Comparison of ENCODE assay signal across 12 mouse cellular contexts in genomic region chr1:37956690-37957431, GRCm38 (mm10). TPM values are rescaled to one million over a fixed set of nuclear protein-coding genes. Genes with fewer than 3 reads are reported as not detected.
DNase-seq lines count a peak whose midpoint lies in the region; ATAC-seq lines count a peak whose summit lies in the region.
"Had no signal": no experiment of that assay in that cellular context is flagged by ENCODE, and none has a peak within 500 bp of the region (broad histone marks: within the 10 kb centered on the region; RNA-seq: fewer than 3 reads in every experiment).

No protein-coding gene starts in this region.

- H3K9ac ChIP-seq in embryonic facial prominence, embryonic 14.5 days (ENCODE audit: low read depth, low read length), result no peak overlapping the region
- H3K9ac ChIP-seq: neural tube, embryonic 12.5 days had no signal

- no peak overlapping the region for H3K4me2 ChIP-seq in embryonic facial prominence, embryonic 14.5 days (ENCODE audit: low read depth, low read length)
- H3K4me2 ChIP-seq: neural tube, embryonic 12.5 days had no signal

- ATAC-seq in embryonic facial prominence, embryonic 14.5 days (ENCODE audit: low read depth), result no peak

- no peaks in the 10 kb centered on the region for H3K4me1 ChIP-seq in embryonic facial prominence, embryonic 14.5 days (ENCODE audit: control insufficient read depth, insufficient read depth, low read length)
- H3K4me1 ChIP-seq in embryonic facial prominence, embryonic 10.5 days, result no peaks in the 10 kb centered on the region
- H3K4me1 ChIP-seq: limb, embryonic 10.5 days had no signal

- 37% methylated on average over 3 of the region's 3 CpGs for WGBS in embryonic facial prominence, embryonic 14.5 days
- 55% methylated on average over 3 of the region's 3 CpGs for WGBS in embryonic facial prominence, embryonic 10.5 days

- H3K36me3 ChIP-seq in embryonic facial prominence, embryonic 14.5 days (ENCODE audit: control insufficient read depth, insufficient read depth, low read length), result no peaks in the 10 kb centered on the region
- no peaks in the 10 kb centered on the region for H3K36me3 ChIP-seq in embryonic facial prominence, embryonic 10.5 days (replicated peaks)
- H3K36me3 ChIP-seq: limb, embryonic 10.5 days; neural tube, embryonic 12.5 days had no signal

- peak; percentile 34 for DNase-seq in embryonic facial prominence, embryonic 14.5 days (ENCODE audit: low spot score)
- no peak for DNase-seq in embryonic facial prominence, embryonic 10.5 days (ENCODE audit: low spot score)
- DNase-seq in kidney, postnatal 10 days, result peak; percentile 17
- DNase-seq in kidney, adult 18-20 months, result no peak
- DNase-seq in ovary, adult 18-20 months (ENCODE audit: low spot score), result peak; percentile 16
- no peak for DNase-seq in ovary, postnatal 14 days (ENCODE audit: low spot score)
- peak; percentile 80 for DNase-seq in lung, postnatal 10 days
- DNase-seq in heart, adult 8-10 months (ENCODE audit: low spot score), result no peak

- no peak overlapping the region for H3K4me3 ChIP-seq in embryonic facial prominence, embryonic 14.5 days (ENCODE audit: low read depth, low read length)
- no peak overlapping the region for H3K4me3 ChIP-seq in embryonic facial prominence, embryonic 10.5 days
- H3K4me3 ChIP-seq: limb, embryonic 10.5 days; neural tube, embryonic 12.5 days had no signal

- H3K27me3 ChIP-seq in embryonic facial prominence, embryonic 14.5 days (replicated peaks; ENCODE audit: control insufficient read depth, insufficient read depth, low read length), result no peaks in the 10 kb centered on the region
- no peaks in the 10 kb centered on the region for H3K27me3 ChIP-seq in embryonic facial prominence, embryonic 10.5 days (replicated peaks; ENCODE audit: low read depth, poor library complexity, severe bottlenecking)
- H3K27me3 ChIP-seq: neural tube, embryonic 12.5 days had no signal

- no peaks in the 10 kb centered on the region for H3K9me3 ChIP-seq in embryonic facial prominence, embryonic 14.5 days (ENCODE audit: control insufficient read depth, low read length)
- H3K9me3 ChIP-seq in embryonic facial prominence, embryonic 10.5 days, result no peaks in the 10 kb centered on the region
- H3K9me3 ChIP-seq: limb, embryonic 10.5 days; neural tube, embryonic 12.5 days had no signal

- H3K27ac ChIP-seq in embryonic facial prominence, embryonic 14.5 days (replicated peaks; ENCODE audit: low read depth, low read length), result no peak overlapping the region
- no peak overlapping the region for H3K27ac ChIP-seq in embryonic facial prominence, embryonic 10.5 days (replicated peaks)
- H3K27ac ChIP-seq: limb, embryonic 10.5 days; neural tube, embryonic 12.5 days had no signal

RNA-seq across cellular contexts. Expression of gene Lyg1, which starts 0.7 kb away (rescaled TPM):
- polyA plus RNA-seq in embryonic facial prominence, embryonic 14.5 days (2014; fragmentation: Nextera tagmentation; extraction: Ambion mirVana), result not detected in 2 replicates
- polyA plus RNA-seq in embryonic facial prominence, embryonic 10.5 days (2016; fragmentation: Nextera tagmentation; extraction: Ambion mirVana), result not detected in 2 replicates
- not detected for total RNA-seq in heart, adult 8-10 months (2022)
- polyA plus RNA-seq: heart, embryonic 14.5 days; intestine, embryonic 14.5 days; limb, embryonic 10.5 days; neural tube, embryonic 12.5 days had no signal

RNA-seq across cellular contexts. Expression of gene Lyg2, which starts 40.6 kb away (rescaled TPM):
- polyA plus RNA-seq in embryonic facial prominence, embryonic 14.5 days (2014; fragmentation: Nextera tagmentation; extraction: Ambion mirVana), result 0.11 TPM in 1 of 2 replicates, not detected in the other
- not detected in 2 replicates for polyA plus RNA-seq in embryonic facial prominence, embryonic 10.5 days (2016; fragmentation: Nextera tagmentation; extraction: Ambion mirVana)
- not detected for total RNA-seq in heart, adult 8-10 months (2022)
- polyA plus RNA-seq: heart, embryonic 14.5 days; intestine, embryonic 14.5 days; neural tube, embryonic 12.5 days had no signal

RNA-seq across cellular contexts. Expression of gene Txndc9, which starts 40.8 kb away (rescaled TPM):
- 125 and 130 TPM in 2 replicates for polyA plus RNA-seq in embryonic facial prominence, embryonic 14.5 days (2014; fragmentation: Nextera tagmentation; extraction: Ambion mirVana)
- 144 and 150 TPM in 2 replicates for polyA plus RNA-seq in embryonic facial prominence, embryonic 10.5 days (2016; fragmentation: Nextera tagmentation; extraction: Ambion mirVana)
- total RNA-seq in heart, adult 8-10 months (2022), result 10 to 100 TPM; 54.6 to 63.0 (median 59.3) TPM

RNA-seq across cellular contexts. Expression of gene Eif5b, which starts 40.9 kb away (rescaled TPM):
- polyA plus RNA-seq in embryonic facial prominence, embryonic 14.5 days (2014; fragmentation: Nextera tagmentation; extraction: Ambion mirVana), result 24.5 and 25.1 TPM in 2 replicates
- 29.0 and 30.6 TPM in 2 replicates for polyA plus RNA-seq in embryonic facial prominence, embryonic 10.5 days (2016; fragmentation: Nextera tagmentation; extraction: Ambion mirVana)
- 10 to 100 TPM; 51.0 to 57.4 (median 54.5) TPM for total RNA-seq in heart, adult 8-10 months (2022)

Comparison
In these comparisons a context has a peak if more than half of its experiments do, and no peak if none do; other contexts are left out.
1. DNase-seq: peak in embryonic facial prominence, embryonic 14.5 days (single experiment), kidney, postnatal 10 days (single experiment), ovary, adult 18-20 months (single experiment) and lung, postnatal 10 days (single experiment); none in embryonic facial prominence, embryonic 10.5 days (single experiment), kidney, adult 18-20 months (single experiment), ovary, postnatal 14 days (single experiment) and heart, adult 8-10 months (single experiment).